Mouse (Mus musculus) megakaryocyte, embryonic 14.5 days (primary cell): ENCODE measurements around the gene Fyco1. TPM values are rescaled to one million over a fixed set of nuclear protein-coding genes. Genes with fewer than 3 reads are reported as not detected.

Experiments
- H3K27me3 ChIP-seq: replicated peaks from 2 replicates; pipeline ENCODE3; 2012; ENCODE audit warnings: inconsistent platforms
- H3K36me3 ChIP-seq: replicated peaks from 2 replicates; pipeline ENCODE3; 2012; ENCODE audit warnings: low read length, inconsistent platforms, mixed read lengths
- H3K4me1 ChIP-seq: 2 replicates; pipeline ENCODE4 v1.6.1; 2012; ENCODE audit warnings: inconsistent platforms
- H3K4me3 ChIP-seq: replicated peaks from 2 replicates; pipeline ENCODE3; 2012; ENCODE audit warnings: moderate library complexity, mild to moderate bottlenecking, inconsistent platforms
- H3K9me3 ChIP-seq: 2 replicates; pipeline ENCODE4 v1.6.1; 2012; ENCODE audit warnings: inconsistent platforms
- FLI1 ChIP-seq: IDR thresholded peaks from 2 replicates; pipeline ENCODE4 v1.6.1; 2012; ENCODE audit warnings: low read length, inconsistent platforms, mixed read lengths
- GATA1 ChIP-seq: IDR thresholded peaks from 3 replicates; pipeline ENCODE4 v1.6.1; 2012; ENCODE audit warnings: mixed read lengths, low read length, inconsistent platforms, borderline replicate concordance
- polyA plus RNA-seq: library from polyadenylated mRNA; stranded (reverse); fragments of >175 nt; gene quantifications from 2 replicates; pipeline ENCODE4 v1.2.3, GENCODE M21; 2012; ENCODE audit warnings: low replicate concordance; ENCODE audit not compliant: insufficient read depth

The Fyco1 gene
- polyA plus RNA-seq, 1 experiment, result 1.9 TPM

GRCm38 (mm10) chr9:123815444-123815843 lies 36.3 kb downstream of the Fyco1 start:
- Histone ChIP-seq H3K36me3 (peaks cover 100% of the 10 kb centered on the region), H3K27me3 (peaks cover 2% of the 10 kb centered on the region), H3K4me1 (peaks cover 15% of the 10 kb centered on the region), H3K9me3 (no peaks in the 10 kb centered on the region), H3K4me3 (no peak overlapping the region)
- no peak for TF ChIP-seq FLI1
- TF ChIP-seq GATA1, result no peak

- H3K36me3 ChIP-seq, result peaks cover 100% of the 10 kb centered on the region
- no peak overlapping the region for H3K4me3 ChIP-seq
- peaks cover 2% of the 10 kb centered on the region for H3K27me3 ChIP-seq
- H3K4me1 ChIP-seq, result peaks cover 21% of the 10 kb centered on the region
- TF ChIP-seq GATA1 (no peak), FLI1 (no peak)
- no peaks in the 10 kb centered on the region for H3K9me3 ChIP-seq
Measured at GRCm38 (mm10) chr9:123814821-123815220, 36.9 kb downstream of the Fyco1 start.

GRCm38 (mm10) chr9:123814326-123814725 lies 37.4 kb downstream of the Fyco1 start:
- Histone ChIP-seq H3K4me3 (no peak overlapping the region), H3K4me1 (peaks cover 26% of the 10 kb centered on the region), H3K36me3 (peaks cover 100% of the 10 kb centered on the region), H3K9me3 (no peaks in the 10 kb centered on the region), H3K27me3 (peaks cover 2% of the 10 kb centered on the region)
- no peak for TF ChIP-seq GATA1
- TF ChIP-seq FLI1, result no peak

- no peak for TF ChIP-seq GATA1
- TF ChIP-seq FLI1, result no peak
Measured at GRCm38 (mm10) chr9:123811831-123812230, 39.9 kb downstream of the Fyco1 start.

GRCm38 (mm10) chr9:123808583-123808982 lies 43.1 kb downstream of the Fyco1 start:
- H3K27me3 ChIP-seq, result no peaks in the 10 kb centered on the region
- H3K36me3 ChIP-seq, result peaks cover 98% of the 10 kb centered on the region
- H3K9me3 ChIP-seq, result no peaks in the 10 kb centered on the region
- peak overlapping the region; percentile 47 for H3K4me3 ChIP-seq
- TF ChIP-seq GATA1 (no peak), FLI1 (no peak)
- H3K4me1 ChIP-seq, result peaks cover 35% of the 10 kb centered on the region

More at GRCm38 (mm10) chr9:123811831-123812230, 39.9 kb downstream of the Fyco1 start:
- Histone ChIP-seq H3K4me3 (no peak overlapping the region), H3K9me3 (no peaks in the 10 kb centered on the region), H3K36me3 (peaks cover 98% of the 10 kb centered on the region), H3K27me3 (peaks cover 2% of the 10 kb centered on the region), H3K4me1 (peaks cover 40% of the 10 kb centered on the region)

GRCm38 (mm10) chr9:123806267-123806666 lies 45.4 kb downstream of the Fyco1 start, which contains the start of gene Cxcr6:
TSS of gene Cxcr6 (plus strand) at chr9:123806475.
- Histone ChIP-seq H3K27me3 (no peaks in the 10 kb centered on the region), H3K36me3 (peaks cover 97% of the 10 kb centered on the region), H3K4me3 (no peak within 1 kb of the TSS), H3K4me1 (peaks cover 41% of the 10 kb centered on the region), H3K9me3 (no peaks in the 10 kb centered on the region)
- TF ChIP-seq GATA1 (no peak), FLI1 (no peak)

GRCm38 (mm10) chr9:123805241-123805640 lies 46.5 kb downstream of the Fyco1 start:
- peaks cover 97% of the 10 kb centered on the region for H3K36me3 ChIP-seq
- TF ChIP-seq FLI1 (no peak), GATA1 (no peak)
- no peaks in the 10 kb centered on the region for H3K9me3 ChIP-seq
- no peak overlapping the region for H3K4me3 ChIP-seq
- H3K27me3 ChIP-seq, result no peaks in the 10 kb centered on the region
- peaks cover 47% of the 10 kb centered on the region for H3K4me1 ChIP-seq

GRCm38 (mm10) chr9:123802896-123803295 lies 48.8 kb downstream of the Fyco1 start:
- no peak overlapping the region for H3K4me3 ChIP-seq
- no peaks in the 10 kb centered on the region for H3K27me3 ChIP-seq
- no peaks in the 10 kb centered on the region for H3K9me3 ChIP-seq
- H3K4me1 ChIP-seq, result peaks cover 28% of the 10 kb centered on the region
- TF ChIP-seq GATA1, result no peak
- TF ChIP-seq FLI1, result no peak
- H3K36me3 ChIP-seq, result peaks cover 96% of the 10 kb centered on the region

- no peak overlapping the region for H3K4me3 ChIP-seq
Measured at GRCm38 (mm10) chr9:123802421-123802820, 49.3 kb downstream of the Fyco1 start.

GRCm38 (mm10) chr9:123801527-123801926 lies 50.2 kb downstream of the Fyco1 start:
- Histone ChIP-seq H3K4me1 (peaks cover 28% of the 10 kb centered on the region), H3K36me3 (peaks cover 98% of the 10 kb centered on the region), H3K9me3 (no peaks in the 10 kb centered on the region), H3K27me3 (no peaks in the 10 kb centered on the region), H3K4me3 (peak overlapping the region; percentile 28)
- TF ChIP-seq FLI1 (no peak), GATA1 (no peak)

More at GRCm38 (mm10) chr9:123802421-123802820, 49.3 kb downstream of the Fyco1 start:
- TF ChIP-seq GATA1 (no peak), FLI1 (no peak)
- H3K9me3 ChIP-seq, result no peaks in the 10 kb centered on the region
- no peaks in the 10 kb centered on the region for H3K27me3 ChIP-seq
- H3K36me3 ChIP-seq, result peaks cover 96% of the 10 kb centered on the region
- peaks cover 28% of the 10 kb centered on the region for H3K4me1 ChIP-seq
